ENCODE assay signal across 9 mouse cellular contexts in genomic region chr10:43052462-43052861, GRCm38 (mm10).
A peak's percentile ranks its signal among the peaks of the same experiment; 100 is the strongest.
DNase-seq lines count a peak whose midpoint lies in the region; ATAC-seq and TF ChIP-seq lines count a peak whose summit lies in the region.
"Had no signal": no experiment of that assay in that cellular context is flagged by ENCODE, and none has a peak within 500 bp of the region (broad histone marks: within the 10 kb centered on the region; RNA-seq: fewer than 3 reads in every experiment).

No protein-coding gene starts in this region.

- peak; percentile 24 for DNase-seq in adrenal gland, postnatal 14 days
- DNase-seq in adrenal gland, adult 2 months = no peak
- DNase-seq in left cerebral cortex, adult 2 months (ENCODE audit: extremely low spot score in 1 of 2, low spot score in 2 of 2) = peak in 1 of 2 experiments; percentile 47
- no peak for DNase-seq in left cerebral cortex, adult 8-10 months (ENCODE audit: low spot score in 2 of 2)
- peak; percentile 1 for DNase-seq in G1E (ENCODE audit: low spot score)
- no peak for DNase-seq in kidney, adult 11 months
- DNase-seq in ovary, postnatal 14 days (ENCODE audit: low spot score) = no peak

- peak; percentile 63 for TF ChIP-seq CTCF in left cerebral cortex, adult 2 months (IDR thresholded peaks at IDR 0.05)
- TF ChIP-seq CTCF in G1E (IDR thresholded peaks at IDR 0.05; ENCODE audit: low read depth, low read length) = no peak
- peak; percentile 34; the same call in 1 of the 2 replicates for TF ChIP-seq CTCF in cortical plate, adult 2 months (IDR thresholded peaks at IDR 0.05; ENCODE audit: extremely low read depth, insufficient read depth, low read length)

- no peaks in the 10 kb centered on the region for H3K27me3 ChIP-seq in G1E (ENCODE audit: insufficient read depth, low read length)
- H3K27me3 ChIP-seq: embryonic facial prominence, embryonic 15.5 days had no signal

- no peaks in the 10 kb centered on the region for H3K9me3 ChIP-seq in G1E (replicated peaks)
- H3K9me3 ChIP-seq: embryonic facial prominence, embryonic 15.5 days had no signal

- H3K27ac ChIP-seq in left cerebral cortex, adult 2 months = no peak overlapping the region
- H3K27ac ChIP-seq in cortical plate, adult 2 months (ENCODE audit: insufficient read depth, low read length) = no peak overlapping the region
- H3K27ac ChIP-seq: embryonic facial prominence, embryonic 15.5 days had no signal

- no peaks in the 10 kb centered on the region for H3K36me3 ChIP-seq in G1E (replicated peaks)
- H3K36me3 ChIP-seq: embryonic facial prominence, embryonic 15.5 days had no signal

- TF ChIP-seq POLR2A in cortical plate, adult 2 months (IDR thresholded peaks at IDR 0.05; ENCODE audit: extremely low read depth, insufficient read depth, low read length) = no peak

- no peaks in the 10 kb centered on the region for H3K4me1 ChIP-seq in G1E (ENCODE audit: insufficient read depth, low read depth, low read length)
- H3K4me1 ChIP-seq in cortical plate, adult 2 months (ENCODE audit: control insufficient read depth, insufficient read depth, low read length) = peaks cover 7% of the 10 kb centered on the region

- no peak overlapping the region for H3K4me3 ChIP-seq in left cerebral cortex, adult 2 months
- H3K4me3 ChIP-seq in G1E (ENCODE audit: low read depth, low read length) = no peak overlapping the region
- H3K4me3 ChIP-seq in cortical plate, adult 2 months (ENCODE audit: insufficient read depth, low read length) = no peak overlapping the region
- H3K4me3 ChIP-seq: embryonic facial prominence, embryonic 15.5 days had no signal

- ATAC-seq in G1E (ENCODE audit: extremely low read depth, insufficient number of reproducible peaks, low FRiP score, poor library complexity, severe bottlenecking) = no peak

- intact Hi-C loops in left cerebral cortex, adult 2 months (cut with DNase I) = no loop called here

Comparison
In these comparisons a context has a peak if more than half of its experiments do, and no peak if none do; other contexts are left out.
1. DNase-seq: peak in adrenal gland, postnatal 14 days (single experiment) and G1E (single experiment); none in adrenal gland, adult 2 months (single experiment), left cerebral cortex, adult 8-10 months (0 of 2), kidney, adult 11 months (single experiment) and ovary, postnatal 14 days (single experiment).